Mouse (Mus musculus) lung, adult 2 months (tissue): ENCODE data around the gene Jakmip3. TPM values are rescaled to one million over a fixed set of nuclear protein-coding genes. Genes with fewer than 3 reads are reported as not detected.

Experiments
- DNase-seq: peaks from one replicate; pipeline ENCODE4 v3.0.0; 2022
- H3K4me1 ChIP-seq: fragments of 200-500 bp; 2 replicates; pipeline ENCODE4 v1.6.1; 2011; ENCODE audit warnings: low read length; ENCODE audit not compliant: control insufficient read depth, insufficient read depth
- H3K4me3 ChIP-seq: fragments of 200-500 bp; replicated peaks from 2 replicates; pipeline ENCODE3; 2011; ENCODE audit warnings: low read depth, mild to moderate bottlenecking, control low read depth, low read length; ENCODE audit errors: extremely low read depth
- CTCF ChIP-seq: fragments of 200-500 bp; IDR thresholded peaks from 2 replicates; pipeline ENCODE4 v1.5.1; 2011; ENCODE audit warnings: mild to moderate bottlenecking, low read length, control low read depth; ENCODE audit not compliant: insufficient read depth
- POLR2A ChIP-seq: fragments of 200-500 bp; IDR thresholded peaks from 2 replicates; pipeline ENCODE4 v1.6.1; 2011; ENCODE audit warnings: low read depth, mild to moderate bottlenecking, control low read depth, low read length, borderline replicate concordance; ENCODE audit errors: extremely low read depth
- WGBS: fragments of 180-500 bp; shearing (Covaris S2); methylation state at CpG from one replicate; pipeline ENCODE4 v1.1.7; 2018; 5-methylcytosine and 5-hydroxymethylcytosine counted together
- polyA plus RNA-seq: library from polyadenylated mRNA; depleted of rRNA; stranded (reverse); fragments of >200 nt; gene quantifications from 2 replicates; pipeline ENCODE4 v1.2.3, GENCODE M21; 2012

The Jakmip3 gene
- polyA plus RNA-seq, 1 experiment = not detected

GRCm38 (mm10) chr7:139017249-139017903 is 76.8 kb downstream of the Jakmip3 start:
- 50% methylated on average over 15 of the region's 15 CpGs for WGBS
- DNase-seq = no peak
- Histone ChIP-seq H3K4me3 (no peak overlapping the region), H3K4me1 (no peaks in the 10 kb centered on the region)
- no peak for TF ChIP-seq CTCF
- no peak for TF ChIP-seq POLR2A

GRCm38 (mm10) chr7:139020884-139021283 is 80.4 kb downstream of the Jakmip3 start:
- peak; percentile 4 for DNase-seq
- 11% methylated on average over 19 of the region's 20 CpGs for WGBS

GRCm38 (mm10) chr7:139021326-139021725 is 80.8 kb downstream of the Jakmip3 start:
- H3K4me3 ChIP-seq = no peak overlapping the region
- no peak for DNase-seq
- H3K4me1 ChIP-seq = no peaks in the 10 kb centered on the region
- TF ChIP-seq POLR2A (no peak), CTCF (no peak)
- 56% methylated on average over 1 of the region's 1 CpGs for WGBS

More at GRCm38 (mm10) chr7:139020884-139021283, 80.4 kb downstream of the Jakmip3 start:
- Histone ChIP-seq H3K4me3 (no peak overlapping the region), H3K4me1 (no peaks in the 10 kb centered on the region)
- no peak for TF ChIP-seq CTCF
- no peak for TF ChIP-seq POLR2A

GRCm38 (mm10) chr7:139027136-139027535 is 86.6 kb downstream of the Jakmip3 start:
- WGBS = 49% methylated on average over 5 of the region's 5 CpGs
- no peak for DNase-seq
- Histone ChIP-seq H3K4me3 (no peak overlapping the region), H3K4me1 (no peaks in the 10 kb centered on the region)
- TF ChIP-seq POLR2A (no peak), CTCF (no peak)

GRCm38 (mm10) chr7:139031215-139031614 is 90.7 kb downstream of the Jakmip3 start:
- DNase-seq = no peak
- 89% methylated on average over 4 of the region's 4 CpGs for WGBS
- Histone ChIP-seq H3K4me1 (no peaks in the 10 kb centered on the region), H3K4me3 (no peak overlapping the region)
- TF ChIP-seq CTCF (no peak), POLR2A (no peak)

GRCm38 (mm10) chr7:139063406-139063805 is 122.9 kb downstream of the Jakmip3 start:
- 59% methylated on average over 4 of the region's 4 CpGs for WGBS
- no peak for DNase-seq
- TF ChIP-seq CTCF (0 out of 2 replicates have a peak, but pooled peaks have one; percentile 5), POLR2A (no peak)
- Histone ChIP-seq H3K4me3 (no peak overlapping the region), H3K4me1 (no peaks in the 10 kb centered on the region)

GRCm38 (mm10) chr7:139068182-139068623 is 127.7 kb downstream of the Jakmip3 start:
- WGBS = 0% methylated on average over 2 of the region's 2 CpGs
- DNase-seq = peak; percentile 55
- TF ChIP-seq CTCF (peak; percentile 80), POLR2A (no peak)
- no peaks in the 10 kb centered on the region for H3K4me1 ChIP-seq
- no peak overlapping the region for H3K4me3 ChIP-seq

- H3K4me1 ChIP-seq = no peaks in the 10 kb centered on the region
- TF ChIP-seq POLR2A (no peak), CTCF (no peak)
- no peak for DNase-seq
- WGBS = 55% methylated on average over 6 of the region's 6 CpGs
- no peak overlapping the region for H3K4me3 ChIP-seq
Observed at GRCm38 (mm10) chr7:139074189-139074588, 133.7 kb downstream of the Jakmip3 start.

- no peak for DNase-seq
- Histone ChIP-seq H3K4me1 (no peaks in the 10 kb centered on the region), H3K4me3 (no peak overlapping the region)
- TF ChIP-seq CTCF (no peak), POLR2A (no peak)
- WGBS = 48% methylated on average over 14 of the region's 14 CpGs
Observed at GRCm38 (mm10) chr7:139075054-139075794, 134.7 kb downstream of the Jakmip3 start.

GRCm38 (mm10) chr7:139077283-139077682 is 136.8 kb downstream of the Jakmip3 start:
- WGBS = 35% methylated on average over 7 of the region's 7 CpGs
- no peak for TF ChIP-seq CTCF
- TF ChIP-seq POLR2A = no peak
- Histone ChIP-seq H3K4me3 (no peak overlapping the region), H3K4me1 (no peaks in the 10 kb centered on the region)
- DNase-seq = no peak

GRCm38 (mm10) chr7:139078181-139078580 is 137.7 kb downstream of the Jakmip3 start:
- no peak for TF ChIP-seq POLR2A
- no peak for TF ChIP-seq CTCF
- H3K4me3 ChIP-seq = no peak overlapping the region
- WGBS = 56% methylated on average over 6 of the region's 6 CpGs
- DNase-seq = no peak
- H3K4me1 ChIP-seq = no peaks in the 10 kb centered on the region
